Mouse (Mus musculus) myocyte (in vitro differentiated cells): ENCODE measurements around the gene Nosip. TPM values are rescaled to one million over a fixed set of nuclear protein-coding genes. Genes with fewer than 3 reads are reported as not detected.
"Not testable (repeated sequence)": the region's sequence is repeated elsewhere in the genome, so short reads cannot be mapped to it uniquely, and the experiment has no call there.

Source experiments
- H3K27me3 ChIP-seq: one replicate; pipeline ENCODE4 v1.6.1; 2011; ENCODE audit not compliant: control insufficient read depth, insufficient read depth, insufficient read length
- H3K36me3 ChIP-seq: one replicate; pipeline ENCODE4 v1.6.1; 2011; ENCODE audit not compliant: control insufficient read depth, insufficient read depth
- H3K4me2 ChIP-seq: one replicate; pipeline ENCODE4 v1.6.1; 2011; ENCODE audit warnings: low read depth, control low read depth
- H3K4me3 ChIP-seq: one replicate; pipeline ENCODE4 v1.5.1; 2011; ENCODE audit warnings: mild to moderate bottlenecking, control low read depth, moderate library complexity
- H3K79me2 ChIP-seq: one replicate; pipeline ENCODE4 v1.6.1; 2011; ENCODE audit not compliant: control insufficient read depth, insufficient read depth
- H3ac ChIP-seq: one replicate; pipeline ENCODE4 v1.6.1; 2011; ENCODE audit not compliant: control insufficient read depth, insufficient read length
- CEBPB ChIP-seq: IDR thresholded peaks from 2 replicates; pipeline ENCODE4 v1.6.1; 2011; ENCODE audit warnings: mild to moderate bottlenecking, moderate library complexity; ENCODE audit not compliant: poor library complexity, insufficient read depth, severe bottlenecking
- E2F4 ChIP-seq: IDR thresholded peaks from one replicate; pipeline ENCODE4 v1.6.1; 2011; ENCODE audit warnings: mild to moderate bottlenecking, control low read depth, moderate library complexity; ENCODE audit not compliant: insufficient read depth
- MAX ChIP-seq: IDR thresholded peaks from one replicate; pipeline ENCODE4 v1.6.1; 2011; ENCODE audit warnings: low read depth, mild to moderate bottlenecking, control low read depth
- MYOD1 ChIP-seq, 3 experiments: IDR thresholded peaks; one replicate each; pipeline ENCODE4 v1.6.1; 2011; ENCODE audit warnings: control low read depth in 2 of 3, low read depth in 2 of 3, mild to moderate bottlenecking in 2 of 3, moderate library complexity in 1 of 3; ENCODE audit not compliant: insufficient read length in 2 of 3, control insufficient read depth in 1 of 3
- MYOG ChIP-seq, 3 experiments: IDR thresholded peaks; one replicate each; pipeline ENCODE4 v1.6.1; 2011; ENCODE audit warnings: control low read depth in 2 of 3, low read depth in 2 of 3, mild to moderate bottlenecking in 2 of 3; ENCODE audit not compliant: insufficient read length in 2 of 3, control insufficient read depth in 1 of 3, insufficient read depth in 1 of 3
- POLR2A ChIP-seq: IDR thresholded peaks from one replicate; pipeline ENCODE4 v1.6.1; 2011; ENCODE audit warnings: low read depth, mild to moderate bottlenecking, control low read depth, moderate library complexity; ENCODE audit not compliant: insufficient read length
- POLR2AphosphoS2 ChIP-seq: IDR thresholded peaks from one replicate; pipeline ENCODE4 v1.6.1; 2011; ENCODE audit warnings: low read depth, control low read depth; ENCODE audit not compliant: insufficient read length
- REST ChIP-seq: IDR thresholded peaks from one replicate; pipeline ENCODE4 v1.6.1; 2011; ENCODE audit warnings: mild to moderate bottlenecking, control low read depth, moderate library complexity; ENCODE audit not compliant: insufficient read depth, insufficient read length
- SRF ChIP-seq: IDR thresholded peaks from one replicate; pipeline ENCODE4 v1.6.1; 2011; ENCODE audit warnings: low read depth; ENCODE audit not compliant: control insufficient read depth, insufficient read length
- TCF12 ChIP-seq: IDR thresholded peaks from one replicate; pipeline ENCODE4 v1.6.1; 2011; ENCODE audit warnings: mild to moderate bottlenecking, control low read depth; ENCODE audit not compliant: poor library complexity, insufficient read depth, severe bottlenecking
- TCF3 ChIP-seq: IDR thresholded peaks from one replicate; pipeline ENCODE4 v1.6.1; 2011; ENCODE audit warnings: low read depth, control low read depth; ENCODE audit not compliant: insufficient read length
- USF1 ChIP-seq: IDR thresholded peaks from one replicate; pipeline ENCODE4 v1.6.1; 2011; ENCODE audit warnings: low read depth, mild to moderate bottlenecking, control low read depth, moderate library complexity
- polyA plus RNA-seq: library from polyadenylated mRNA; unstranded; fragments of >200 nt; fragmentation: generic; extraction: Trizol; gene quantifications from one replicate; pipeline ENCODE4 v1.2.1, GENCODE M21; 2012; ENCODE audit warnings: missing spikeins

The Nosip gene
- polyA plus RNA-seq, 1 experiment: 66.1 TPM

DNA sequence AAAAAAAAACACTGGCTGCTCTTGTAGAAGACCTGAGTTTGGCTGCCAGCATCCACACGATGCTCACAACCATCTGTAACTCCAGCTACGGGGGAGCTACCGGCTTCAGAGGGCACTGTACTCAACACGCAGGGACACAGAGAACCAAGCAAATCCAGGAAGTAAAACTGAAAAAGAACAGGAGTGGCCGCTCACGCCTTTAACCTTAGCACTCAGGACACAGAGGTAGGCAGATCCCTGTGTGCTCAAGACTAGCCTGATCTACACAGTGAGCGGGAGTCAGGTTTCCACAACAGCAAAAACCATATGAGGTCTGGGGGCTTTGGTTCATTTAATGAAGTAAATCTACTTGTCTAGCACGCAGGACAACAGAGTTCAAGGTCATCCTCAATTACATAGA, 43.3 kb downstream of the Nosip start:
- no peaks in the 10 kb centered on the region for H3K27me3 ChIP-seq
- no peak for TF ChIP-seq MYOD1 (IDR thresholded peaks at IDR 0.05; ENCODE audit: control insufficient read depth in 1 of 3, insufficient read length in 2 of 3, low read depth in 2 of 3)
- TF ChIP-seq POLR2A: no peak
- TF ChIP-seq TCF3: no peak
- no peak for TF ChIP-seq USF1
- no peak for TF ChIP-seq TCF12
- H3K79me2 ChIP-seq: no peaks in the 10 kb centered on the region
- no peak overlapping the region for H3ac ChIP-seq
- H3K4me2 ChIP-seq: no peak overlapping the region
- no peaks in the 10 kb centered on the region for H3K36me3 ChIP-seq
- H3K4me3 ChIP-seq: no peak overlapping the region

DNA sequence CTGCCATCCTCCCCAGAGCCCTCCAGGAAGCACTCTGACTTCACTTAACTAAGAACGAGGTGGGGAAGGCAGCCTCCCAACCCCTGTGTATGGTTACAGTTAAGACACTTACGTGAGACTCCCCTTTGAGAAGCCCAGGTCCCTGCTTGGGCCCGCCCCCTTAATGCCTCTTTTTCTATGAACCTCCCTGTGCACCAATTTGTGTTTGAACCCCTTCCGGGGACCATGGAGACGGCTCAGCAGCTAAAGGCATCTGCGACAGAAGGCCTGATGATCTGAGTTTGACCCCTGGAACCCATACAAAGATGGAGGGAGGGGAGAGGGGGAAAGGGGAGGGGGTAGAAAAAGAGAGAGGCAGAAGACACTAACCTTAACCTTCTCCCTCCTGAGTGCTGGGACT, 44.2 kb downstream of the Nosip start:
- H3K79me2 ChIP-seq: no peaks in the 10 kb centered on the region
- no peak overlapping the region for H3K4me2 ChIP-seq
- H3K36me3 ChIP-seq: no peaks in the 10 kb centered on the region
- no peak for TF ChIP-seq E2F4
- TF ChIP-seq MYOG (IDR thresholded peaks at IDR 0.05; ENCODE audit: control insufficient read depth in 1 of 3, insufficient read depth in 1 of 3, insufficient read length in 2 of 3, low read depth in 2 of 3): no peak
- no peak overlapping the region for H3ac ChIP-seq
- H3K27me3 ChIP-seq: no peaks in the 10 kb centered on the region
- H3K4me3 ChIP-seq: no peak overlapping the region

DNA sequence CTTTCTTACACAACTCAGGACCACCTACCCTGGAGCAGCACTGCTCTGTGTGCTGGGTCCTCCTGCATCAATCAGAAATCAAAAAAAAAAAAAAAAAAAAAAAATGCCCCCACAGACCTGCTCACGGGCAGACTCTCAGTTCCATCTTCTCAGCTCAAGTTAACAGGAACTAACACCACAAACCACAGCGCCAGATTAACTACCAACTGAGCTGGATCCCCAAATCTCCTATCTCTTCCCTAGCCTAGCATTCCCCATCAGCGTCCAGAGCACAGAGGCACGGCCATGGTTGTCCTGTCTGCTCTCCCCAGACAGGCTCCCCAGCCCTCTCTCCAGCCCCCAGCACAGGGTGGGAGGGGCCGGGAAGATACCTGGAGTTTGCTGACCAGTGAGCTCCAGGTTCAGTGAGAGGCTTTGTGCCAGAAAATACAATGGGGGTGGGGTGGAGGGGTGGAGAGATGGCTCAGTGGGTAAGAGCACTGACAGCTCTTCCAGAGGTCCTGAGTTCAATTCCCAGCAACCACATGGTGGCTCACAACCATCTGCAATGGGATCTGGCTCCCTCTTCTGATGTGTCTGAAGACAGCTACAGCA, 44.9 kb downstream of the Nosip start:
- H3K4me3 ChIP-seq: no peak overlapping the region
- H3K27me3 ChIP-seq: no peaks in the 10 kb centered on the region
- H3ac ChIP-seq: no peak overlapping the region
- H3K4me2 ChIP-seq: no peak overlapping the region
- no peaks in the 10 kb centered on the region for H3K79me2 ChIP-seq
- no peaks in the 10 kb centered on the region for H3K36me3 ChIP-seq
- TF ChIP-seq TCF12: no peak
- no peak for TF ChIP-seq MYOG (IDR thresholded peaks at IDR 0.05; ENCODE audit: control insufficient read depth in 1 of 3, insufficient read depth in 1 of 3, insufficient read length in 2 of 3, low read depth in 2 of 3)
- no peak for TF ChIP-seq CEBPB
- TF ChIP-seq POLR2AphosphoS2: no peak
- TF ChIP-seq MAX: no peak
- TF ChIP-seq TCF3: no peak
- TF ChIP-seq USF1: no peak
- no peak for TF ChIP-seq SRF
- no peak for TF ChIP-seq POLR2A
- no peak for TF ChIP-seq E2F4

DNA sequence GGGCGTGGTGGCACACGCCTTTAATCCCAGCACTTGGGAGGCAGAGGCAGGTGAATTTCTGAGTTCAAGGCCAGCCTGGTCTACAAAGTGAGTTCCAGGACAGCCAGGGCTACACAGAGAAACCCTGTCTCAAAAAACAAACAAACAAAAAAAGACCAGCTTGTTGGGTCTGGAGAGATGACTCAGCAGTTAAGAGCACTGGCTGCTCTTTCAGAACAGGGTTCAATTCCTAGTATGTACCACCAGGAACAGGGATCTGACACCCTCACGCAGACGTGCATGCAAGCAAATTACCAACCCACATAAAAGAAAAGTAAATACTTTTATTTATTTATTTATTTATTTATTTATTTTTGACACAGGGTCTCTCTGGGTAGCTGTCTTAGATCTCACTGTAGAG, 47.9 kb downstream of the Nosip start:
- not testable (repeated sequence) for H3ac ChIP-seq, H3K36me3 ChIP-seq, H3K4me2 ChIP-seq, H3K27me3 ChIP-seq, H3K4me3 ChIP-seq, H3K79me2 ChIP-seq

DNA sequence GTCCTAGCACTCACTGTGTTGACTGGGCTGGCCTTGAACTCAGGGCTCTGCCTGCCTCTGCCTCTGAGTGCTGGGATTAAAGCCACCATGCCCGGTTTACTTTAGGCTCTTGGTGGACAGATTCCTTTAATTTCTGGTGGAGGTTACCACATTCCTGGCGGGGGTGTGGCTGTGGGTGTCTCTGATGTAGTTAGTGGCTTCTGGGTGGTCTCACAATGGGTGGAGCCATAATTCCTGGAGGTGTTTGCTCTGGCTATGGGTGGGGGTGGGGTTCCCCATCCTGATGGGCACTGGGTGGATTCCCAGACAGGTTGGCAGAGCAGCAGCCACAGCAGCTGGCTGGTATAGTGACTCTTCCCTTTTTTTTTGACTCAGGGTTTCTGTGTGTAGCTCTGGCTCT, 49.7 kb downstream of the Nosip start:
- Histone ChIP-seq H3K4me2 (no peak overlapping the region), H3K4me3 (no peak overlapping the region), H3ac (no peak overlapping the region), H3K27me3 (no peaks in the 10 kb centered on the region), H3K79me2 (no peaks in the 10 kb centered on the region), H3K36me3 (no peaks in the 10 kb centered on the region)
- TF ChIP-seq TCF3: no peak
- TF ChIP-seq MYOD1 (IDR thresholded peaks at IDR 0.05; ENCODE audit: control insufficient read depth in 1 of 3, insufficient read length in 2 of 3, low read depth in 2 of 3): peak in 1 of 3 experiments; percentile 30
- peak in 1 of 3 experiments; percentile 26 for TF ChIP-seq MYOG (IDR thresholded peaks at IDR 0.05; ENCODE audit: control insufficient read depth in 1 of 3, insufficient read depth in 1 of 3, insufficient read length in 2 of 3, low read depth in 2 of 3)
- no peak for TF ChIP-seq MAX
- TF ChIP-seq SRF: no peak

DNA sequence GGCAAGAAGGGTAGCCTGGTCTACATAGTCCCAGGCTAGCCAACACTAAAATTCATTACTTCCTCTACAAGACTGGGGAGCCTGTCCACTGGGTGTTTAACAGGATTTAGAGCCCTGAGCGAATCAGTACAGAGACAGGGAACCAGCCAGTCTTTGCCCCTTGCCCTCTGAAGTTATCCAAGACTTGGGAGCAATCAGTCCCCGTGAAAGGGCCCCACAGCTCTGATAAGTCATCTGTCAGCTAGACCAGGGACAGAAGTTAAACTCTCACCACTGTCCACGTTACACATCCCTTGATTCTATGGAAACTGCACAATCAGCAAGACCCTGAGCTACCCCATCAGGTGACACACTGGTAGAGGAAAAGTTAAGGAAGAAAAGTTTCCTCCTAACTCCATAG, 50.3 kb downstream of the Nosip start:
- Histone ChIP-seq H3K36me3 (no peaks in the 10 kb centered on the region), H3K27me3 (no peaks in the 10 kb centered on the region), H3K79me2 (no peaks in the 10 kb centered on the region), H3K4me3 (no peak overlapping the region), H3K4me2 (no peak overlapping the region), H3ac (no peak overlapping the region)
- no peak for TF ChIP-seq MAX
- TF ChIP-seq TCF12: no peak
- no peak for TF ChIP-seq MYOD1 (IDR thresholded peaks at IDR 0.05; ENCODE audit: control insufficient read depth in 1 of 3, insufficient read length in 2 of 3, low read depth in 2 of 3)
- TF ChIP-seq SRF: no peak
- no peak for TF ChIP-seq CEBPB
- TF ChIP-seq POLR2A: no peak
- no peak for TF ChIP-seq MYOG (IDR thresholded peaks at IDR 0.05; ENCODE audit: control insufficient read depth in 1 of 3, insufficient read depth in 1 of 3, insufficient read length in 2 of 3, low read depth in 2 of 3)
- no peak for TF ChIP-seq USF1
- TF ChIP-seq TCF3: no peak
- no peak for TF ChIP-seq REST
- TF ChIP-seq POLR2AphosphoS2: no peak
- no peak for TF ChIP-seq E2F4
